Mouse (Mus musculus): ENCODE data around the gene Spef1.

DNA sequence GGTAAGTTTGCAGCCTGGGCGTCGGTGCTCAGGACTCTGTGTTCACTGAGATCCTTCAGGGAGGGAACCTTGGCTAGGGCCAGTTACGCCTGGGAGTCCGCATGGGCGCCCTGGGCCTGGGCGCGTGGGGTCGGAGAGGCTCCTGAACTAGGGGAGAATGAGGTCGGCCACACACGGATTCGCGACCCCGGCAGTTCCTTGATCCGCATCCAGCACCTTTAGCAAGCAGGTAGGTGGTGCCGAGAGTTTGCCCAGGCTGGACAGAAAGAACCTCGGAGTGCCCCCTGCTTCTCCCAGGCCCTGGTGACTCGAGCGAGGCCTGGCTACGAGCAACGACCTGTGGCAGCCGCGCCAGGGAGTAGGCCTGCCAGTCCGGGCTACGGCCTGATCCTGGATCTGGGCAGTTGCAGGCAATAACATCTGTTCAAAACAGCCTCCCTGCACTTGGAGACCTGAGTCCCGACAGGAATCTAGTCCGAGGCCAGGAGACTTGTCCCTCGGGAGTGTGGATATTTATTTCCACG lies 47.1 kb upstream of the Spef1 start:
- TF ChIP-seq EP300 (IDR thresholded peaks at IDR 0.05) (no peak), CTCF (IDR thresholded peaks at IDR 0.05) (no peak)

Data from lung, postnatal 0 days (tissue).